Mouse (Mus musculus) left cerebral cortex, postnatal 4 days (tissue): ENCODE measurements at regions not wholly inside any gene's neighbourhood (a gene's known extent, or its start where the extent isn't known, plus 50 kb on each side); places are given as distances from the start of the nearest gene placed in this dataset.

ENCODE experiments used
- DNase-seq: peaks from one replicate; pipeline ENCODE4 v3.0.0-alpha.2; 2022
- intact Hi-C: fragments of 180-260 bp; cut with DNase I; formaldehyde crosslinking; loops from one replicate; pipeline ENCODE4 v1.15.1; 2025

GRCm38 (mm10) chr11:114233636-114234541, 167.0 kb upstream of the Sdk2 start:
- DNase-seq = no peak
- intact Hi-C loops = no loop called here

GRCm38 (mm10) chr11:114231841-114232240, 165.0 kb upstream of the Sdk2 start:
- intact Hi-C loops = no loop called here
- DNase-seq = peak; percentile 71

GRCm38 (mm10) chr11:114229763-114230162, 162.9 kb upstream of the Sdk2 start:
- intact Hi-C loops = no loop called here
- DNase-seq = no peak

GRCm38 (mm10) chr11:114229196-114229595, 162.3 kb upstream of the Sdk2 start:
- DNase-seq = no peak
- intact Hi-C loops = no loop called here

- intact Hi-C loops = no loop called here
- no peak for DNase-seq
Observed at GRCm38 (mm10) chr11:114226553-114226952, 159.7 kb upstream of the Sdk2 start.

- DNase-seq = no peak
- intact Hi-C loops = no loop called here
Observed at GRCm38 (mm10) chr11:114224706-114225105, 157.9 kb upstream of the Sdk2 start.

GRCm38 (mm10) chr11:114223061-114223460, 156.2 kb upstream of the Sdk2 start:
- intact Hi-C loops = no loop called here
- no peak for DNase-seq

- DNase-seq = no peak
- intact Hi-C loops = no loop called here
Observed at GRCm38 (mm10) chr11:114220466-114220865, 153.6 kb upstream of the Sdk2 start.

- peak; percentile 26 for DNase-seq
- intact Hi-C loops = no loop called here
Observed at GRCm38 (mm10) chr11:114218732-114219506, 152.1 kb upstream of the Sdk2 start.

- DNase-seq = peak; percentile 18
- intact Hi-C loops = no loop called here
Observed at GRCm38 (mm10) chr11:114217245-114217757, 150.5 kb upstream of the Sdk2 start.

GRCm38 (mm10) chr11:114216493-114216892, 149.6 kb upstream of the Sdk2 start:
- no peak for DNase-seq
- intact Hi-C loops = no loop called here

GRCm38 (mm10) chr11:114215256-114215655, 148.4 kb upstream of the Sdk2 start:
- DNase-seq = no peak
- intact Hi-C loops = no loop called here

- intact Hi-C loops = no loop called here
- peak; percentile 30 for DNase-seq
Observed at GRCm38 (mm10) chr11:114212136-114212535, 145.3 kb upstream of the Sdk2 start.

- peak; percentile 66 for DNase-seq
- intact Hi-C loops = no loop called here
Observed at GRCm38 (mm10) chr11:114205192-114205591, 138.3 kb upstream of the Sdk2 start.

- DNase-seq = no peak
- intact Hi-C loops = no loop called here
Observed at GRCm38 (mm10) chr11:114203416-114203815, 136.6 kb upstream of the Sdk2 start.

GRCm38 (mm10) chr11:114202486-114202885, 135.6 kb upstream of the Sdk2 start:
- intact Hi-C loops = no loop called here
- no peak for DNase-seq

GRCm38 (mm10) chr11:114199081-114199586, 132.3 kb upstream of the Sdk2 start:
- no peak for DNase-seq
- intact Hi-C loops = no loop called here

- intact Hi-C loops = no loop called here
- peak; percentile 95 for DNase-seq
Observed at GRCm38 (mm10) chr11:114198317-114199032, 131.6 kb upstream of the Sdk2 start.

- no peak for DNase-seq
- intact Hi-C loops = no loop called here
Observed at GRCm38 (mm10) chr11:114195291-114195690, 128.4 kb upstream of the Sdk2 start.

GRCm38 (mm10) chr11:114194055-114194706, 127.3 kb upstream of the Sdk2 start:
- intact Hi-C loops = no loop called here
- DNase-seq = no peak
